Mouse (Mus musculus) retina, postnatal 7 days (tissue): Measurements from ENCODE around the gene Casz1.

Experiments used
- DNase-seq: peaks from one replicate; pipeline ENCODE4 v3.0.0-alpha.2; 2012; ENCODE audit warnings: low read depth, low spot score

Casz1 gene

GRCm38 (mm10) chr4:148876867-148877266 lies 72.6 kb downstream of the Casz1 start:
- DNase-seq = no peak

GRCm38 (mm10) chr4:148878192-148878983 lies 74.2 kb downstream of the Casz1 start:
- no peak for DNase-seq

- no peak for DNase-seq
These were observed 74.9 kb downstream of the Casz1 start for GRCm38 (mm10) chr4:148878984-148879610.

GRCm38 (mm10) chr4:148879631-148880030 lies 75.4 kb downstream of the Casz1 start:
- no peak for DNase-seq

GRCm38 (mm10) chr4:148881001-148881669 lies 76.9 kb downstream of the Casz1 start:
- peak; percentile 59 for DNase-seq

GRCm38 (mm10) chr4:148881838-148882237 lies 77.6 kb downstream of the Casz1 start:
- DNase-seq = no peak

GRCm38 (mm10) chr4:148882360-148882929 lies 78.2 kb downstream of the Casz1 start:
- DNase-seq = no peak

GRCm38 (mm10) chr4:148884596-148884995 lies 80.4 kb downstream of the Casz1 start:
- DNase-seq = no peak

- no peak for DNase-seq
These were observed 81.2 kb downstream of the Casz1 start for GRCm38 (mm10) chr4:148885401-148885800.

GRCm38 (mm10) chr4:148885921-148886540 lies 81.8 kb downstream of the Casz1 start:
- DNase-seq = no peak

- DNase-seq = no peak
These were observed 84.0 kb downstream of the Casz1 start for GRCm38 (mm10) chr4:148888229-148888628.

- peak; percentile 90 for DNase-seq
These were observed 84.8 kb downstream of the Casz1 start for GRCm38 (mm10) chr4:148889011-148889410.

GRCm38 (mm10) chr4:148890442-148890841 lies 86.2 kb downstream of the Casz1 start:
- no peak for DNase-seq

GRCm38 (mm10) chr4:148890892-148891838 lies 86.9 kb downstream of the Casz1 start:
- DNase-seq = peak; percentile 36

GRCm38 (mm10) chr4:148896125-148896524 lies 91.9 kb downstream of the Casz1 start:
- no peak for DNase-seq

- DNase-seq = no peak
These were observed 95.7 kb downstream of the Casz1 start for GRCm38 (mm10) chr4:148899927-148900294.

GRCm38 (mm10) chr4:148900295-148901211 lies 96.3 kb downstream of the Casz1 start:
- peak; percentile 82 for DNase-seq

GRCm38 (mm10) chr4:148901275-148902052 lies 97.2 kb downstream of the Casz1 start:
- no peak for DNase-seq
